Mouse (Mus musculus) C2C12 (cell line): Measurements from ENCODE around the gene Kcnt2.

ENCODE experiments used
- CTCF ChIP-seq: IDR thresholded peaks from one replicate; pipeline ENCODE4 v1.5.1; 2011; ENCODE audit not compliant: control insufficient read depth, insufficient read depth, insufficient read length
- MAX ChIP-seq: IDR thresholded peaks from one replicate; pipeline ENCODE4 v1.6.1; 2011; ENCODE audit warnings: mild to moderate bottlenecking, control low read depth
- MYOD1 ChIP-seq: IDR thresholded peaks from one replicate; pipeline ENCODE4 v1.6.1; 2011; ENCODE audit warnings: low read depth; ENCODE audit not compliant: control insufficient read depth, insufficient read length
- USF1 ChIP-seq: IDR thresholded peaks from one replicate; pipeline ENCODE4 v1.6.1; 2011; ENCODE audit warnings: low read depth, mild to moderate bottlenecking, control low read depth, moderate library complexity

- no peak for TF ChIP-seq MYOD1
- no peak for TF ChIP-seq CTCF
- no peak for TF ChIP-seq USF1
- TF ChIP-seq MAX: no peak
Observed at GRCm38 (mm10) chr1:140429284-140429850, 183.4 kb downstream of the Kcnt2 start.
